Mouse (Mus musculus) liver, embryonic 14.5 days (tissue): ENCODE measurements around the gene Cetn4.

Experiments used
- CTCF ChIP-seq: IDR thresholded peaks from 2 replicates; pipeline ENCODE4 v1.5.1; 2016; ENCODE audit warnings: antibody characterized with exemption, low read depth, control low read depth
- EP300 ChIP-seq: IDR thresholded peaks from 2 replicates; pipeline ENCODE4 v1.6.1; 2016; ENCODE audit warnings: antibody characterized with exemption, low read depth

- TF ChIP-seq CTCF (no peak), EP300 (no peak)
These were observed 31.6 kb downstream of the Cetn4 start for GRCm38 (mm10) chr3:37280871-37281270.
